Mouse (Mus musculus): ENCODE measurements at regions not wholly inside any gene's neighbourhood (a gene's known extent, or its start where the extent isn't known, plus 50 kb on each side); places are given as distances from the start of the nearest gene placed in this dataset.

DNA sequence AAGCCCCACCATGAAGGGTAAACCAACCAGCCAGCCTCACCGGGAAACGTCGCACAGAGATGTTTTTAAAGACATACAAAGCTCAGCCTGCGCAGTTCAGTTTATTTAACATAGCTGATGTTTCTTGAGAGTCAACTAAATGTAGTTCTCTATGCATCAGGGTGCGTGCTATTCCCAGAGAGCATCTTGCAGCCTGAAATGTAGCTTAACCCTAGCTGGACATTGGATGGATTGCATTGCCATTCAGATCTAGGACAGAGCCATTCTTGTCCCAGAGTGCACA is 145.7 kb downstream of the Sox2 start:
- TF ChIP-seq CTCF (IDR thresholded peaks at IDR 0.05; ENCODE audit: extremely low read depth, insufficient read length, insufficient replicate concordance, low read depth, low read length) = no peak
- TF ChIP-seq POLR2A (IDR thresholded peaks at IDR 0.05; ENCODE audit: low read depth, low read length) = no peak

Measured in small intestine, adult 2 months (tissue).